Mouse (Mus musculus): ENCODE results near the gene Igsf8. TPM values are rescaled to one million over a fixed set of nuclear protein-coding genes. Genes with fewer than 3 reads are reported as not detected.

The Igsf8 gene
- polyA plus RNA-seq, 1 experiment from 2014 or later: 20.6 TPM

- H3K4me3 ChIP-seq (ENCODE audit: low read depth, low read length): no peak overlapping the region
- no peak overlapping the region for H3K9ac ChIP-seq (ENCODE audit: low read depth, low read length)
- ATAC-seq (ENCODE audit: low read depth): no peak
- H3K27ac ChIP-seq (ENCODE audit: low read length): no peak overlapping the region
- H3K36me3 ChIP-seq (ENCODE audit: control insufficient read depth, insufficient read depth): no peaks in the 10 kb centered on the region; the same call in 1 of the 2 replicates
- peaks cover 28% of the 10 kb centered on the region for H3K27me3 ChIP-seq (ENCODE audit: control insufficient read depth, insufficient read depth, low read depth, low read length)
- no peak overlapping the region for H3K4me2 ChIP-seq (ENCODE audit: low read depth, low read length)
- no peaks in the 10 kb centered on the region; the same call in 1 of the 2 replicates for H3K4me1 ChIP-seq (ENCODE audit: control insufficient read depth, low read depth, low read length)
- H3K9me3 ChIP-seq (replicated peaks; ENCODE audit: control insufficient read depth, low read length): no peaks in the 10 kb centered on the region
- 55% methylated on average over 13 of the region's 13 CpGs for WGBS (ENCODE audit: insufficient replicate concordance)
These were observed 61.3 kb downstream of the Igsf8 start for GRCm38 (mm10) chr1:172322725-172323124.

DNA sequence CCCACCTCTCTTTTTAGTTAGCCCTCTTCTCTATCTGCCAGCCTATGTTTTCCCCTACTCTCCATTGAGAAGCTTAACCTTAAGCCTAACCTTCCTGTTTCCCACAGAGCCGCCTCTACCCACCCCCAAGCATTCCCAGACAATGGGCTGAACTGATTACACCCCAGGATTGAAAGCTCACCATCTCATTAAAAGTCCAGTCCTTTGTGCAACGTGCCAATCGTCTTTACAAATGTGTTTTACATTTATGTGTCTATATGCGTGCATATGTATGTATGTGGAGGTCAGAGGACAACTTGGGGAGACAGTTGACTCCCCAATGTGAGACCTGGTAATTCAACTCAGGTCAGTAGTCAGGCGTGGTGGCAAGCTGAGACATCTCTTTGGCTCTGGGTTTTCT, 61.9 kb downstream of the Igsf8 start:
- H3K4me3 ChIP-seq (ENCODE audit: low read depth, low read length): no peak overlapping the region
- H3K27ac ChIP-seq (ENCODE audit: low read length): no peak overlapping the region
- WGBS (ENCODE audit: insufficient replicate concordance): 38% methylated on average over 5 of the region's 5 CpGs
- no peak for ATAC-seq (ENCODE audit: low read depth)
- no peak overlapping the region for H3K9ac ChIP-seq (ENCODE audit: low read depth, low read length)
- peaks cover 32% of the 10 kb centered on the region for H3K27me3 ChIP-seq (ENCODE audit: control insufficient read depth, insufficient read depth, low read depth, low read length)
- H3K9me3 ChIP-seq (replicated peaks; ENCODE audit: control insufficient read depth, low read length): no peaks in the 10 kb centered on the region
- no peak overlapping the region for H3K4me2 ChIP-seq (ENCODE audit: low read depth, low read length)
- no peaks in the 10 kb centered on the region; the same call in 1 of the 2 replicates for H3K4me1 ChIP-seq (ENCODE audit: control insufficient read depth, low read depth, low read length)
- H3K36me3 ChIP-seq (ENCODE audit: control insufficient read depth, insufficient read depth): no peaks in the 10 kb centered on the region; the same call in 1 of the 2 replicates

GRCm38 (mm10) chr1:172323801-172324359, 62.4 kb downstream of the Igsf8 start:
- no peaks in the 10 kb centered on the region for H3K9me3 ChIP-seq (replicated peaks; ENCODE audit: control insufficient read depth, low read length)
- no peaks in the 10 kb centered on the region; the same call in 1 of the 2 replicates for H3K4me1 ChIP-seq (ENCODE audit: control insufficient read depth, low read depth, low read length)
- 22% methylated on average over 6 of the region's 6 CpGs for WGBS (ENCODE audit: insufficient replicate concordance)
- H3K27me3 ChIP-seq (ENCODE audit: control insufficient read depth, insufficient read depth, low read depth, low read length): peaks cover 38% of the 10 kb centered on the region
- no peak overlapping the region for H3K4me2 ChIP-seq (ENCODE audit: low read depth, low read length)
- no peak overlapping the region for H3K9ac ChIP-seq (ENCODE audit: low read depth, low read length)
- ATAC-seq (ENCODE audit: low read depth): no peak
- no peak overlapping the region for H3K27ac ChIP-seq (ENCODE audit: low read length)
- no peak overlapping the region for H3K4me3 ChIP-seq (ENCODE audit: low read depth, low read length)
- H3K36me3 ChIP-seq (ENCODE audit: control insufficient read depth, insufficient read depth): no peaks in the 10 kb centered on the region; the same call in 1 of the 2 replicates

- H3K27me3 ChIP-seq (ENCODE audit: control insufficient read depth, insufficient read depth, low read depth, low read length): peaks cover 46% of the 10 kb centered on the region
- no peak overlapping the region for H3K9ac ChIP-seq (ENCODE audit: low read depth, low read length)
- WGBS (ENCODE audit: insufficient replicate concordance): 21% methylated on average over 7 of the region's 7 CpGs
- H3K4me3 ChIP-seq (ENCODE audit: low read depth, low read length): no peak overlapping the region
- no peaks in the 10 kb centered on the region; the same call in 1 of the 2 replicates for H3K36me3 ChIP-seq (ENCODE audit: control insufficient read depth, insufficient read depth)
- no peak overlapping the region for H3K4me2 ChIP-seq (ENCODE audit: low read depth, low read length)
- no peak overlapping the region for H3K27ac ChIP-seq (ENCODE audit: low read length)
- no peaks in the 10 kb centered on the region; the same call in 1 of the 2 replicates for H3K4me1 ChIP-seq (ENCODE audit: control insufficient read depth, low read depth, low read length)
- peak; percentile 17; the same call in 1 of the 2 replicates for ATAC-seq (ENCODE audit: low read depth)
- H3K9me3 ChIP-seq (replicated peaks; ENCODE audit: control insufficient read depth, low read length): no peaks in the 10 kb centered on the region
These were observed 63.3 kb downstream of the Igsf8 start for GRCm38 (mm10) chr1:172324725-172325124.

DNA sequence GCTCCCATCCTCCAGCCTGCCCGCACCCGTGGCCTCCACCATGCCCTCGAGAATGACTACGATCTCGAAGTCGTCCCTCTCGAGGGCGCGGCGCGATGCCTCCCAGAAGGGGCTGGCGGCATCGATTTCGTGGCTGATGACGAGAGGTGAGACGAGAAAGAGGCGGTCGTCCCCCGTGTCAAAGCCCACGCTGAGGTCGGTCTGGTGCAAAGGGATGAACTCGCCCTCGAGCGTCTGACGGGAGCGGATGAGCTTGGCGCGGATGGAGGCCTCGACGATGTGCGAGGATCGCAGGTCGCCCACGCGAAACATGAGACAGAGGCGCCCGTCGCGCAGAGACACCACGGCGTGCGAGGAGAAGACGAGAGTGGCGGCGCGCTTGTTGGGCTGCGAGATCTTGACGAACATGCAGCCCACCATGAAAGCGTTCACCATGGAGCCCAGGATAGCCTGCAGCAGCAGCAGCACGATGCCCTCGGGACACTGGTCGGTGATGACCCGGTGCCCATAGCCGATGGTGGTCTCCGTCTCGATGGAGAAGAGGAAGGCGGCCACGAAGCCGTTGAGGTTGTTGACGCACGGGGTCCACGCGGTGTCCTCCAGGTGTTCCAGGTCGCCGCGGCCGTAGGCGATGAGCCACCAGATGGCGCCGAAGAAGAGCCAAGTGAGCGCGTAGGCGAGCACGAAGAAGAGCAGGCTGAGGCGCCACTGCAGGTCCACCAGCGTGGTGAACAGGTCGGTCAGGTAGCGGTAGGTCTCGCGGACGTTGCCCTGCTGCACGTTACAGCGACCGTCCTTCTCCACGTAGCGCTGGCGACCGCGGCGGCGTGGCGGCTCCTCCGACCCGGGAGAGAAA, 64.5 kb downstream of the Igsf8 start:
- ATAC-seq (ENCODE audit: low read depth): peak; percentile 35
- WGBS (ENCODE audit: insufficient replicate concordance): 17% methylated on average over 94 of the region's 94 CpGs
- Histone ChIP-seq H3K4me2 (ENCODE audit: low read depth, low read length) (peak overlapping the region; percentile 63), H3K9me3 (replicated peaks; ENCODE audit: control insufficient read depth, low read length) (no peaks in the 10 kb centered on the region), H3K4me1 (ENCODE audit: control insufficient read depth, low read depth, low read length) (no peaks in the 10 kb centered on the region; the same call in 1 of the 2 replicates), H3K9ac (ENCODE audit: low read depth, low read length) (no peak overlapping the region; the same call in 1 of the 2 replicates), H3K4me3 (ENCODE audit: low read depth, low read length) (peak overlapping the region; percentile 41), H3K36me3 (ENCODE audit: control insufficient read depth, insufficient read depth) (no peaks in the 10 kb centered on the region), H3K27ac (ENCODE audit: low read length) (no peak overlapping the region), H3K27me3 (ENCODE audit: control insufficient read depth, insufficient read depth, low read depth, low read length) (peaks cover 46% of the 10 kb centered on the region)

DNA sequence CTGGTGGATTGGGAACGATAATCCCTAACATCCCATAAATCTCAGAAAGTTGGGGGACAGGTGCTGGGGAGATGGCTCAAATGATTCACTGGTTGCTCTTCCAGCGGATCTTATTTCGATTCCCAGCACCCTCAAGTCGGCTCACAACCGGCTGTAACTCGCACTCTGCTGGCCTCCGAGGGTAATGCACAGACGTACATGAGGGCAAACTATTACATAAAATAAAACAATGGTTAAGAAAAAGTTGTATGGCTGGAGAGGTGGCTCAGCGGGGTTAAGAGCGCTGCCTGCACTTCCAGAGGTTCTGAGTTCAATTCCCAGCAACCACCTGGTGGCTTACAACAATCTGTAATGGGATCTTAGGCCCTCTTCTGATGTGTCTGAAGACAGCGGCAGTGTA, 65.2 kb downstream of the Igsf8 start:
- WGBS (ENCODE audit: insufficient replicate concordance): 43% methylated on average over 11 of the region's 11 CpGs
- Histone ChIP-seq H3K36me3 (ENCODE audit: control insufficient read depth, insufficient read depth) (no peaks in the 10 kb centered on the region), H3K4me3 (ENCODE audit: low read depth, low read length) (peak overlapping the region; percentile 41; the same call in 1 of the 2 replicates), H3K9me3 (replicated peaks; ENCODE audit: control insufficient read depth, low read length) (no peaks in the 10 kb centered on the region), H3K4me1 (ENCODE audit: control insufficient read depth, low read depth, low read length) (no peaks in the 10 kb centered on the region; the same call in 1 of the 2 replicates), H3K27me3 (ENCODE audit: control insufficient read depth, insufficient read depth, low read depth, low read length) (peaks cover 48% of the 10 kb centered on the region), H3K9ac (ENCODE audit: low read depth, low read length) (no peak overlapping the region), H3K4me2 (ENCODE audit: low read depth, low read length) (peak overlapping the region; percentile 63; the same call in 1 of the 2 replicates), H3K27ac (ENCODE audit: low read length) (no peak overlapping the region)
- no peak for ATAC-seq (ENCODE audit: low read depth)

GRCm38 (mm10) chr1:172327206-172328001, 66.0 kb downstream of the Igsf8 start:
- no peak overlapping the region for H3K4me3 ChIP-seq (ENCODE audit: low read depth, low read length)
- H3K4me2 ChIP-seq (ENCODE audit: low read depth, low read length): no peak overlapping the region
- ATAC-seq (ENCODE audit: low read depth): no peak
- no peak overlapping the region for H3K9ac ChIP-seq (ENCODE audit: low read depth, low read length)
- peaks cover 48% of the 10 kb centered on the region for H3K27me3 ChIP-seq (ENCODE audit: control insufficient read depth, insufficient read depth, low read depth, low read length)
- no peaks in the 10 kb centered on the region for H3K9me3 ChIP-seq (replicated peaks; ENCODE audit: control insufficient read depth, low read length)
- 57% methylated on average over 16 of the region's 16 CpGs for WGBS (ENCODE audit: insufficient replicate concordance)
- no peaks in the 10 kb centered on the region; the same call in 1 of the 2 replicates for H3K4me1 ChIP-seq (ENCODE audit: control insufficient read depth, low read depth, low read length)
- no peaks in the 10 kb centered on the region for H3K36me3 ChIP-seq (ENCODE audit: control insufficient read depth, insufficient read depth)
- no peak overlapping the region for H3K27ac ChIP-seq (ENCODE audit: low read length)

GRCm38 (mm10) chr1:172328041-172328440, 66.6 kb downstream of the Igsf8 start:
- 54% methylated on average over 3 of the region's 3 CpGs for WGBS (ENCODE audit: insufficient replicate concordance)
- Histone ChIP-seq H3K4me2 (ENCODE audit: low read depth, low read length) (no peak overlapping the region), H3K36me3 (ENCODE audit: control insufficient read depth, insufficient read depth) (no peaks in the 10 kb centered on the region), H3K9me3 (replicated peaks; ENCODE audit: control insufficient read depth, low read length) (no peaks in the 10 kb centered on the region), H3K27ac (ENCODE audit: low read length) (no peak overlapping the region), H3K9ac (ENCODE audit: low read depth, low read length) (no peak overlapping the region), H3K4me1 (ENCODE audit: control insufficient read depth, low read depth, low read length) (no peaks in the 10 kb centered on the region; the same call in 1 of the 2 replicates), H3K4me3 (ENCODE audit: low read depth, low read length) (no peak overlapping the region), H3K27me3 (ENCODE audit: control insufficient read depth, insufficient read depth, low read depth, low read length) (peaks cover 48% of the 10 kb centered on the region)
- no peak for ATAC-seq (ENCODE audit: low read depth)

Measured in liver, embryonic 16.5 days (tissue).